Mouse (Mus musculus) gastrocnemius, postnatal 14 days (tissue): ENCODE results near the gene Ints14. TPM values are rescaled to one million over a fixed set of nuclear protein-coding genes. Genes with fewer than 3 reads are reported as not detected.

ENCODE experiments used
- microRNA-seq, 2 experiments: library from miRNA; unstranded; fragments of <30 nt; microRNA quantifications; one replicate each; pipeline ENCODE4 v1.2.0; 2021
- total RNA-seq, 2 experiments: library from RNA; stranded (reverse); gene quantifications; 2 replicates each; pipeline ENCODE4 v1.2.3; 2021

Ints14 gene
- total RNA-seq, 2 experiments from 2014 or later: 21.7 to 23.4 TPM

Small RNA genes within 50 kb of the gene (microRNA-seq; reads per million reads assigned to microRNA genes)
- gene Gm25640: 0 reads per million in 2 experiments

Other genes with a start within 250 kb of the Ints14 start
- gene Rab11a, start 223.1 kb upstream of the Ints14 start, total RNA-seq: 100 to 1,000 TPM; 116 to 134 TPM
- 1 to 10 TPM; 5.0 to 6.4 TPM for gene Dennd4a, start 149.6 kb upstream of the Ints14 start, total RNA-seq
- gene Slc24a1, start 9.3 kb upstream of the Ints14 start, total RNA-seq: under 1 TPM in 1 of 2 experiments, not detected in 1; 0.04 TPM
- gene Hacd3, start 60.8 kb downstream of the Ints14 start, total RNA-seq: 10 to 100 TPM; 13.3 to 14.1 TPM
- gene Dpp8, start 71.5 kb downstream of the Ints14 start, total RNA-seq: 100 to 1,000 TPM; 102 to 112 TPM
- 10 to 100 TPM; 31.8 to 39.9 TPM for gene Igdcc4, start 140.6 kb downstream of the Ints14 start, total RNA-seq
- gene Igdcc3, start 180.3 kb downstream of the Ints14 start, total RNA-seq: under 1 TPM; 0.37 to 0.58 TPM
- 1 to 10 TPM; 4.9 to 5.4 TPM for gene Parp16, start 234.4 kb downstream of the Ints14 start, total RNA-seq